Mouse (Mus musculus): ENCODE results near the gene Zbtb42. TPM values are rescaled to one million over a fixed set of nuclear protein-coding genes. Genes with fewer than 3 reads are reported as not detected.

Gene Zbtb42
- total RNA-seq, 1 experiment from 2014 or later = 8.3 TPM

DNA sequence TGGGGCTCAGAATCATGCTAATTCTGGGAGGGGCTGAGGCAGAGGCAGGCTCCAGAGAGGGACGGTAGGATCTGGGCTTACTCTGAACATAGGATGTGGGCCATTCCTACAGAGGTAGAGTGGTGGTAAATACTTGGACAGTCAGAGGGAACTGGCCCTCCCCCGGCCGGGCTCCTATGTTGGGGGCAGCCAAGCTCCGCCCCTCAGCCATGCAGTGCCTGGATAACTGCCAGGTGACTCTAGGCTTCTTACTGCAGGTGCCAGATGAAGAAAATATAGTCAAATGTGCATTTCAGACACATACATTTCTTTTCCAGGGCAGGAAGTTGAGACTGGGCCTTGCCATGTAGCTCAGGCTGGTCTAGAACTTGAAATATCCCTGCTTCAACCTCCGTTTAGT is 1.6 kb upstream of the Zbtb42 start:
- ATAC-seq (replicated peaks; ENCODE audit: insufficient number of reproducible peaks, low FRiP score, low TSS enrichment, poor library complexity, severe bottlenecking) = no peak

- no peak for ATAC-seq (replicated peaks; ENCODE audit: insufficient number of reproducible peaks, low FRiP score, low TSS enrichment, poor library complexity, severe bottlenecking)
Observed at GRCm38 (mm10) chr12:112677943-112678554, 579 bp upstream of the Zbtb42 start.

GRCm38 (mm10) chr12:112679027-112679996 is 684 bp downstream of the Zbtb42 start:
- no peak for ATAC-seq (replicated peaks; ENCODE audit: insufficient number of reproducible peaks, low FRiP score, low TSS enrichment, poor library complexity, severe bottlenecking)

DNA sequence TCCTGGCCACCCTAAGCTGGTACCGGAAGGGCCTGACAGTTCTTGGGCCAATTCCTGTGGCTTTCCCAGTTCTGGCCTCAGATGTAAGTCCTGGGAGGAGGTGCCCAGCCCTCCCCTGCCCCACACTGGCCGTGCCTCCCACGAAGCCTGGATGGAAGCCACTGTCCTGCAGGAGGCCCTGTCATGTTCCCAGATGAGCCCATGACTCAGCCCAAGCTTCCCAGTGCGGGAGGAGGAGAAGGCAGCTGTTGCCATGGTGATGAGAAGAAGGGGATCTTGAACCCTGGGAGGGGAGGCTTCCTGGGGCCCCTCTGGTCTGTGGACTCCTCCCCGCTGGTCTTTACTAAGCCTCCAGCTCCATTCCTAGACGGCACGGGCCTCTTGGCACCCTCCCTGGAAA is 4.7 kb downstream of the Zbtb42 start:
- ATAC-seq (replicated peaks; ENCODE audit: insufficient number of reproducible peaks, low FRiP score, low TSS enrichment, poor library complexity, severe bottlenecking) = no peak

GRCm38 (mm10) chr12:112688458-112688857 is 9.8 kb downstream of the Zbtb42 start:
- ATAC-seq (replicated peaks; ENCODE audit: insufficient number of reproducible peaks, low FRiP score, low TSS enrichment, poor library complexity, severe bottlenecking) = peak; percentile 86

- peak; percentile 73 for ATAC-seq (replicated peaks; ENCODE audit: insufficient number of reproducible peaks, low FRiP score, low TSS enrichment, poor library complexity, severe bottlenecking)
Observed at GRCm38 (mm10) chr12:112693185-112694126, 14.8 kb downstream of the Zbtb42 start.

GRCm38 (mm10) chr12:112694127-112694475 is 15.5 kb downstream of the Zbtb42 start:
- ATAC-seq (replicated peaks; ENCODE audit: insufficient number of reproducible peaks, low FRiP score, low TSS enrichment, poor library complexity, severe bottlenecking) = no peak

DNA sequence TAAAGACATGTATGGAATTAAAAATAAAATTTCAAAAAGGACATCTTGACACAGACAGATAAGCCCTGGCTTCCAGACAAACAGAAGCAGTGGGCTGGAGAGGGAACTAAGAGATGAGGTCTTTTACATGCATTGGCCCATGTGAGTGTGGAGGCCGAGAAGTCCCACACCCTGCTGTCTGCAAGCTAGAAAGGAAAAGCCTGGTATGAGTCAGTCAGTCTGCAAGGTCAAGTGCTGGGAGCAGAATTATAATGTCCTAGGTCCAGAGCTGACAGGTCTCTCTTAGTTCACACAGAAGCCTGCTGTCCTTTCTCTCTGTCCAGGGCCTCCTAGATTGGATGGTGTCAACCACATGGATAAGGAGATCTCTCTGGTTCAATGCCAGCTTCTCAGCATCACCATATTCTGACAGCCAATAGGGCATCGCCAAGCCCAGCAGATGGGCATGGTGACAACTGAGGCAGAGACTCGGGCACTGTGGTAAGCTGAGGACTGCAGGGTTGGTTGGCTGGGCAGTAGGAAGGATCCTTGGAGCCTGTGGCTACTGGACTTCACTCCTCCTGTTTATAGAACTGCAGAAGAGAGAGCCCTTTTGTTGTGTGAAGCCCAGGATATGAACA is 18.3 kb downstream of the Zbtb42 start:
- ATAC-seq (replicated peaks; ENCODE audit: insufficient number of reproducible peaks, low FRiP score, low TSS enrichment, poor library complexity, severe bottlenecking) = no peak

- ATAC-seq (replicated peaks; ENCODE audit: insufficient number of reproducible peaks, low FRiP score, low TSS enrichment, poor library complexity, severe bottlenecking) = no peak
Observed at GRCm38 (mm10) chr12:112700522-112700921, 21.9 kb downstream of the Zbtb42 start.

- no peak for ATAC-seq (replicated peaks; ENCODE audit: insufficient number of reproducible peaks, low FRiP score, low TSS enrichment, poor library complexity, severe bottlenecking)
Observed at GRCm38 (mm10) chr12:112702374-112703320, 24.0 kb downstream of the Zbtb42 start.

- ATAC-seq (replicated peaks; ENCODE audit: insufficient number of reproducible peaks, low FRiP score, low TSS enrichment, poor library complexity, severe bottlenecking) = peak; percentile 84
Observed at GRCm38 (mm10) chr12:112706704-112707572, 28.3 kb downstream of the Zbtb42 start.

GRCm38 (mm10) chr12:112707573-112707869 is 28.9 kb downstream of the Zbtb42 start:
- no peak for ATAC-seq (replicated peaks; ENCODE audit: insufficient number of reproducible peaks, low FRiP score, low TSS enrichment, poor library complexity, severe bottlenecking)

GRCm38 (mm10) chr12:112713984-112714383 is 35.4 kb downstream of the Zbtb42 start:
- ATAC-seq (replicated peaks; ENCODE audit: insufficient number of reproducible peaks, low FRiP score, low TSS enrichment, poor library complexity, severe bottlenecking) = no peak; the same call in 1 of the 2 replicates

DNA sequence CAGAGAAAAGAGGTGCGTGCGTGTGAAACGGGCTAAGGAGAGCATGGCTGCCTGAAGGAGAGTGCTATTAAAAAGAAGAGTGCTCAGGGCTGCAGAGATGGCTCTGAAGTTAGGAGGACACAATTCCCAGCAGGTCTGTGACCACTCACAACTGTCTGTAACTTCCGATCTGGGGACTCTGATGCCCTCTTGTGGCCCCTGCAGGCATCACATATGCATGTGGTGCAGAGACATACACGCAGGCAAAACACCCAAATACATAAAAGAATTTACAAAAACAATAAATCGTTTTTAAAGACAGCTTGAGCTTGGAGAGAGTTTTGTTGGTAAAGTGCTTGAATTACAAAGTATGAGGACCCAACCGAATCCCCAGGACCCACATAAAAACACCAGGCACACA is 38.5 kb downstream of the Zbtb42 start:
- no peak; the same call in 1 of the 2 replicates for ATAC-seq (replicated peaks; ENCODE audit: insufficient number of reproducible peaks, low FRiP score, low TSS enrichment, poor library complexity, severe bottlenecking)

DNA sequence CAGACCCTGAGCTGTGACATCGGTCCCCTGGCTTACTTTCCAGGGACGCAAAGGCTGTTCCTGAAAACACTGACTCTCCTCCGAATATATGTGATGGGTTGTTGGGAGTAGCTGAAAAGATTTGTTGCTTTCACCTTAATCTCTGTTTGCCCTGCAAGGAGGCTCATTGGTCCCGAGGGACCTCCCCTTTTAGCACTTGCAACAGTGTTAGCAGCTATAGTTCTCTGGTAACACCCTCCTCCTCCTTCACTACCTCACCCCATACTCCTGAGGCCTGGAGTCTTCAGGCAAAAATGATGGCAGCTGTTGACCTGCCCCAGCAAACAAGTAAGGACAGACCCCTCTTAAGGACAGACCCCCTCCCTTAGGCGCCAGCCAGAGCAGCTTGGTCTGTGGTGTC is 40.4 kb downstream of the Zbtb42 start:
- no peak for ATAC-seq (replicated peaks; ENCODE audit: insufficient number of reproducible peaks, low FRiP score, low TSS enrichment, poor library complexity, severe bottlenecking)

GRCm38 (mm10) chr12:112720216-112720615 is 41.6 kb downstream of the Zbtb42 start, which contains the start of gene Cep170b:
TSS of gene Cep170b (plus strand) at chr12:112720455.
- ATAC-seq (replicated peaks; ENCODE audit: insufficient number of reproducible peaks, low FRiP score, low TSS enrichment, poor library complexity, severe bottlenecking) = no peak

All from monocyte, adult 5-6 weeks (primary cell).